Mouse (Mus musculus) lung, embryonic 16.5 days (tissue): Measurements from ENCODE around the gene Dtnb. TPM values are rescaled to one million over a fixed set of nuclear protein-coding genes. Genes with fewer than 3 reads are reported as not detected.

Experiments used
- ATAC-seq: fragments of 200-750 bp; cut with Nextera tagmentation; 2 replicates; pipeline ENCODE4 v1.8.0; 2017; ENCODE audit warnings: low read depth, mild to moderate bottlenecking, moderate library complexity
- H3K27ac ChIP-seq: fragments of 300-500 bp; sonication (generic); 2 replicates; pipeline ENCODE4 v1.5.1; 2014; ENCODE audit warnings: mild to moderate bottlenecking, control low read depth, low read length
- H3K27me3 ChIP-seq: fragments of 300-500 bp; sonication (generic); 2 replicates; pipeline ENCODE4 v1.6.1; 2014; ENCODE audit warnings: low read depth, low read length, mixed read lengths; ENCODE audit not compliant: control insufficient read depth, insufficient read depth
- H3K36me3 ChIP-seq: fragments of 300-500 bp; sonication (generic); 2 replicates; pipeline ENCODE4 v1.6.1; 2014; ENCODE audit warnings: low read length; ENCODE audit not compliant: control insufficient read depth, insufficient read depth
- H3K4me1 ChIP-seq: fragments of 300-500 bp; sonication (generic); replicated peaks from 2 replicates; pipeline ENCODE4 v1.6.1; 2014; ENCODE audit warnings: low read length, mixed read lengths; ENCODE audit not compliant: control insufficient read depth, insufficient read depth
- H3K4me2 ChIP-seq: fragments of 300-500 bp; sonication (generic); 2 replicates; pipeline ENCODE4 v1.6.1; 2014; ENCODE audit warnings: low read depth, low read length, control low read depth
- H3K4me3 ChIP-seq: fragments of 300-500 bp; sonication (generic); 2 replicates; pipeline ENCODE4 v1.5.1; 2014; ENCODE audit warnings: mild to moderate bottlenecking, low read length, control low read depth
- H3K9ac ChIP-seq: fragments of 300-500 bp; sonication (generic); 2 replicates; pipeline ENCODE4 v1.6.1; 2014; ENCODE audit warnings: low read length, control low read depth
- H3K9me3 ChIP-seq: fragments of 300-500 bp; sonication (generic); 2 replicates; pipeline ENCODE4 v1.6.1; 2016; ENCODE audit warnings: low read length; ENCODE audit not compliant: control insufficient read depth
- WGBS: fragments of 180-500 bp; shearing (Covaris S2); extraction: QIAGEN DNeasy Blood & Tissue Kit; methylation state at CpG from one replicate; pipeline ENCODE4 v1.1.7; 2014; 5-methylcytosine and 5-hydroxymethylcytosine counted together
- polyA plus RNA-seq: library from polyadenylated mRNA; unstranded; fragments of >200 nt; fragmentation: Nextera tagmentation; extraction: Ambion mirVana; gene quantifications from 2 replicates; pipeline ENCODE4 v1.2.1, GENCODE M21; 2015

Gene Dtnb
- polyA plus RNA-seq, 1 experiment from 2014 or later: 28.2 TPM

- H3K4me3 ChIP-seq: peak overlapping the region; percentile 40; the same call in 1 of the 2 replicates
- peak overlapping the region; percentile 66 for H3K4me2 ChIP-seq
- H3K27me3 ChIP-seq: no peaks in the 10 kb centered on the region
- peaks cover 31% of the 10 kb centered on the region for H3K4me1 ChIP-seq
- WGBS: 35% methylated on average over 7 of the region's 7 CpGs
- H3K36me3 ChIP-seq: no peaks in the 10 kb centered on the region
- H3K27ac ChIP-seq: no peak overlapping the region
- no peak for ATAC-seq
- no peak overlapping the region for H3K9ac ChIP-seq
- H3K9me3 ChIP-seq: no peaks in the 10 kb centered on the region
Measured at GRCm38 (mm10) chr12:3791257-3791656, 219.1 kb downstream of the Dtnb start.

- no peak overlapping the region for H3K27ac ChIP-seq
- H3K4me1 ChIP-seq: peaks cover 30% of the 10 kb centered on the region
- peak overlapping the region; percentile 66 for H3K4me2 ChIP-seq
- H3K27me3 ChIP-seq: no peaks in the 10 kb centered on the region
- H3K4me3 ChIP-seq: peak overlapping the region; percentile 40
- peak; percentile 87 for ATAC-seq
- WGBS: under 1% methylated on average over 22 of the region's 22 CpGs
- no peaks in the 10 kb centered on the region for H3K9me3 ChIP-seq
- peak overlapping the region; percentile 61 for H3K9ac ChIP-seq
- H3K36me3 ChIP-seq: no peaks in the 10 kb centered on the region
Measured at GRCm38 (mm10) chr12:3791732-3792131, 219.6 kb downstream of the Dtnb start.

DNA sequence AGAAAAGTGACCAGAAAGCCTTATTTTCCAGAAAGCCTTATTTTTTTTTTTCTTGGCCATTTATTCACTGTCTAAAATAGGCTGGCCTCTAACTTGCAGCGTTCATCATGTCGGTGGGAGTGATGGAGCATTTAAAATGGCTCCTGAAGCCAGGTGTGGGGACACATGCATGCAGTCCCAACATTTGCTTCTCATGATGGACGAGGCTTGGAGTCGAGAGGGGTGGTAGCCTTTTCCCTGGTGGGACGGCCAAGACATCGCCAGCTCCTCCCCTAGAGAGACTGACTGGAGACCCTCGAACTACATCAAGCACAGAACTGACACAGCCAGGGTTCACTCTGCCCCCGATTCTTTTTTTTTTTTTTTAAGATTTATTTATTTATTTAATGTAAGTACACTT lies 220.1 kb downstream of the Dtnb start:
- H3K36me3 ChIP-seq: no peaks in the 10 kb centered on the region
- no peak overlapping the region for H3K27ac ChIP-seq
- no peaks in the 10 kb centered on the region for H3K9me3 ChIP-seq
- peak overlapping the region; percentile 66 for H3K4me2 ChIP-seq
- peaks cover 25% of the 10 kb centered on the region for H3K4me1 ChIP-seq
- H3K9ac ChIP-seq: peak overlapping the region; percentile 61
- no peak for ATAC-seq
- H3K4me3 ChIP-seq: peak overlapping the region; percentile 40
- WGBS: 7% methylated on average over 8 of the region's 8 CpGs
- H3K27me3 ChIP-seq: no peaks in the 10 kb centered on the region

DNA sequence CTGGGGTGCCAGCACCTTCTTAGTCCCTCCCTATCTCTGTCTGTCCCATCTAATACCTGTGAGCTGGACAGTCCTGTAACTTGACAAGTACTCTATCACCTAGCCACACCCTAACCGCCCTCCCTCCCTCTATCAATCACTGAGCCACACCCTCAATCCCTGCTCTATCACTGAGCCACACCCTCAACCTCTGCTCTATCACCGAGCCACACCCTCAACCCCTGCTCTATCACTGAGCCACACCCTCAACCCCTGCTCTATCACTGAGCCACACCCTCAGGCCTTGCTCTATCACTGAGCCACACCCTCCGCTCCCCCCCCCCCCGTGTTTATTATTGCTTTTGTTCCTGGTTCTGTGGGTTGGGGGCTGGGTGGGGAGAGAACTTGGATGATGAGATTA lies 223.4 kb downstream of the Dtnb start:
- Histone ChIP-seq H3K27ac (no peak overlapping the region), H3K36me3 (no peaks in the 10 kb centered on the region), H3K9me3 (no peaks in the 10 kb centered on the region), H3K4me1 (peaks cover 5% of the 10 kb centered on the region; the same call in 1 of the 2 replicates), H3K27me3 (no peaks in the 10 kb centered on the region), H3K4me2 (no peak overlapping the region), H3K4me3 (no peak overlapping the region), H3K9ac (no peak overlapping the region)
- 30% methylated on average over 3 of the region's 4 CpGs for WGBS
- ATAC-seq: no peak

- Histone ChIP-seq H3K36me3 (no peaks in the 10 kb centered on the region), H3K4me3 (no peak overlapping the region), H3K9ac (no peak overlapping the region), H3K4me2 (no peak overlapping the region), H3K4me1 (no peaks in the 10 kb centered on the region), H3K27ac (no peak overlapping the region), H3K9me3 (no peaks in the 10 kb centered on the region), H3K27me3 (no peaks in the 10 kb centered on the region)
- no peak for ATAC-seq
- WGBS: 90% methylated on average over 1 of the region's 1 CpGs
Measured at GRCm38 (mm10) chr12:3799551-3799950, 227.4 kb downstream of the Dtnb start.

DNA sequence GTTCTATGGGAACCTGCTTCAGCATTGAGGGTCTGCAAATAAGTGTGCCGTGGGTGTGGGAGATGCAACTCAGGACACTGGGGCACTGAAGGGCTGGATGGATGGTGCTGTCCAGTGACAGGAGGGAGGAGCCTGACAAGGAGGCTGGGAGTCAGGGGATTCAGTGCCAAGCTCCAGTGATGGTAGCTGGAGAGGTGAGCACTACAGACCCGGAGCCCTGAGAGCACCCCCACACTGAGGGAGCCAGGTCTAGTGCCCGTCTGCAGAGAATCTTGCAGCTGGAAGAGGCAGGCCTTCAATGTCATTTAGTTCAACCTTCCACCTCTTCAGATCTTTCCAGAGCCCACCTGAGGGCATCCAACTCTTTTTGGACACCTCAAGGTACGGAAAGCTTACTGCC lies 233.7 kb downstream of the Dtnb start, which contains the start of gene Dnmt3a:
TSS of gene Dnmt3a (plus strand) at position 156 of the 400 bp plus-strand sequence.
- H3K36me3 ChIP-seq: no peaks in the 10 kb centered on the region
- ATAC-seq: no peak
- H3K4me1 ChIP-seq: peaks cover 31% of the 10 kb centered on the region
- peak within 1 kb of the TSS; percentile 82 for H3K4me3 ChIP-seq
- H3K9me3 ChIP-seq: no peaks in the 10 kb centered on the region
- H3K4me2 ChIP-seq: peak within 1 kb of the TSS; percentile 85
- peak within 1 kb of the TSS; percentile 88 for H3K9ac ChIP-seq
- WGBS: 16% methylated on average over 4 of the region's 4 CpGs
- no peaks in the 10 kb centered on the region for H3K27me3 ChIP-seq
- H3K27ac ChIP-seq: peak within 1 kb of the TSS; percentile 96

GRCm38 (mm10) chr12:3806271-3806684 lies 234.1 kb downstream of the Dtnb start:
- H3K36me3 ChIP-seq: no peaks in the 10 kb centered on the region
- 0% methylated on average over 20 of the region's 41 CpGs for WGBS
- peak; percentile 83 for ATAC-seq

DNA sequence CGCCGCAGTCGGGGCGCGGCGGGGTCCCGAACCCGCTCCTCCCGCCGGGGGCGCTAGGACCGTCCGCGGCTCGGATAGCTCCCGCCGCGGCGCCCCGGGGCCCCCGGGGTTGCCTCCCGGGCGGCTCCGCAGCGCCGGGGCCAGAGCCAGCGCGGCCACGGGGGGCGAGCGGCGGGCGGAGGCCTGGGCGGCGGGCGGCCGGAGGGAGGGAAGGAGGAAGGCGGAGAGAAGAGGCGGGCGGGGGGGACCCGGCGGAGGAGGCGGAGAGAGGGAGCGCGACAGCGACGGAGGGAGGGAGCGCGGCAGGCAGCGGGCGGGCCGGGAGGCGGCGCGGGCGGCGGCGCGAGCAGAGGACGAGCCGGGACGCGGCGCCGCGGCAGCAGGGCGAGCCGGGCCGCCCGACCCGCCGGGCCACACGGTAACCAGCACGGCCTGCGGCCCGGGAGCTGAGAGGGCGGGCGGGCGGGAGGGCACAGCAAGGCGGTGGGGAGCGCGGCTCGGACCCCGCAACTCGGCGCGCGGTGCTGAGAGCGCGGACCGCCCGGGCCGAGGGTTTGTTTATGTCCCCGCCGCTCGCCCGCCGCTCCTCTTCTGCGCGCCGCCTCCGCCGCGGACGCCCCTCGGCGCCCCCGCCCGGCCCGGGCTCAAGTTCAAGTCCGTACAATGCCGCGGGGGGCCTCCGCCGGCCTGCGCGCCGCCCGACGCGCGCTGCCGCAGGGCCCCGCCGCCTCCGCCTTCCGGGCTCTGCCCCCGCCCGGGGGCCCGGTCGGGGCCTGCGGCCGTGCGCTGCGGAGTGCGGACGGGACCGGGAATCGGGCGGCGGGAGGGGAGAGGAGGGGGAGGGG lies 234.7 kb downstream of the Dtnb start:
- Histone ChIP-seq H3K9ac (peak overlapping the region; percentile 88), H3K4me1 (peaks cover 41% of the 10 kb centered on the region), H3K27ac (peak overlapping the region; percentile 96), H3K27me3 (no peaks in the 10 kb centered on the region), H3K9me3 (no peaks in the 10 kb centered on the region), H3K4me2 (peak overlapping the region; percentile 85), H3K36me3 (no peaks in the 10 kb centered on the region), H3K4me3 (peak overlapping the region; percentile 82)
- peak; percentile 77 for ATAC-seq
- under 1% methylated on average over 33 of the region's 141 CpGs for WGBS

More at GRCm38 (mm10) chr12:3806271-3806684, 234.1 kb downstream of the Dtnb start:
- Histone ChIP-seq H3K9ac (peak overlapping the region; percentile 88), H3K27me3 (no peaks in the 10 kb centered on the region), H3K9me3 (no peaks in the 10 kb centered on the region), H3K4me3 (peak overlapping the region; percentile 82), H3K4me1 (peaks cover 36% of the 10 kb centered on the region), H3K4me2 (peak overlapping the region; percentile 85), H3K27ac (peak overlapping the region; percentile 96)

- peak overlapping the region; percentile 96 for H3K27ac ChIP-seq
- H3K4me3 ChIP-seq: peak overlapping the region; percentile 82
- H3K9ac ChIP-seq: peak overlapping the region; percentile 88
- peak overlapping the region; percentile 85 for H3K4me2 ChIP-seq
- H3K27me3 ChIP-seq: no peaks in the 10 kb centered on the region
- WGBS: under 1% methylated on average over 56 of the region's 105 CpGs
- no peaks in the 10 kb centered on the region for H3K36me3 ChIP-seq
- H3K4me1 ChIP-seq: peaks cover 46% of the 10 kb centered on the region
- H3K9me3 ChIP-seq: no peaks in the 10 kb centered on the region
- peak; percentile 42 for ATAC-seq
Measured at GRCm38 (mm10) chr12:3807548-3808395, 235.6 kb downstream of the Dtnb start.
